Mouse (Mus musculus): Measurements from ENCODE around the gene Shroom3. TPM values are rescaled to one million over a fixed set of nuclear protein-coding genes. Genes with fewer than 3 reads are reported as not detected.

The Shroom3 gene
- polyA plus RNA-seq, 1 experiment from 2014 or later = not detected

- H3K27ac ChIP-seq = no peak overlapping the region
- H3K4me3 ChIP-seq (ENCODE audit: inconsistent target) = no peak overlapping the region
- no peaks in the 10 kb centered on the region for H3K79me2 ChIP-seq (ENCODE audit: inconsistent target)
- H3K36me3 ChIP-seq (ENCODE audit: inconsistent target) = no peaks in the 10 kb centered on the region
- 94% methylated on average over 10 of the region's 16 CpGs for WGBS (ENCODE audit: missing documents)
Observed at GRCm38 (mm10) chr5:92684715-92685460, 1.7 kb downstream of the Shroom3 start.

DNA sequence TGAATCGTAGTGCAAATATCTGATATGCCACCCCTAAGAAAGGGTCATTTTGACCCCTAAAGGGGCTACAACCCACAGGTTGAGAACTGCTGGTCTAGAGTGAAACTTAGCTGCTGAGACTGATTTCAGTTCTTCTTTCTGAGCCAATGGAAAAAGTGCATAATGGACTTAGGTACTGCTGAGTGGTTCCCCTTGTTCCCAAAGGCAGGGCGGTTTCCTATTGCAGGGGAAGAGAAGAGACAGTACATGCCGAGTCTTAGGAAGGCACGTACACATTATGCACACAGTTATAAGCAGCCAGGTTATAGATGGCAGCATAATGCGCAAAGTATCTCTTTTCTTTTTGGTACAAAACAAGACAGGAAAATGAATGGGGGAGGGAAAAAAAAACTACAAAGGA lies 4.9 kb downstream of the Shroom3 start:
- no peaks in the 10 kb centered on the region for H3K79me2 ChIP-seq (ENCODE audit: inconsistent target)
- H3K36me3 ChIP-seq (ENCODE audit: inconsistent target) = no peaks in the 10 kb centered on the region
- no peak overlapping the region for H3K4me3 ChIP-seq (ENCODE audit: inconsistent target)
- H3K27ac ChIP-seq = no peak overlapping the region
- 71% methylated on average over 5 of the region's 5 CpGs for WGBS (ENCODE audit: missing documents)

- WGBS (ENCODE audit: missing documents) = 93% methylated on average over 9 of the region's 9 CpGs
Observed at GRCm38 (mm10) chr5:92688569-92688968, 5.3 kb downstream of the Shroom3 start.

GRCm38 (mm10) chr5:92692206-92693007 lies 9.2 kb downstream of the Shroom3 start:
- Histone ChIP-seq H3K4me3 (ENCODE audit: inconsistent target) (no peak overlapping the region), H3K79me2 (ENCODE audit: inconsistent target) (no peaks in the 10 kb centered on the region), H3K36me3 (ENCODE audit: inconsistent target) (no peaks in the 10 kb centered on the region), H3K27ac (no peak overlapping the region)
- WGBS (ENCODE audit: missing documents) = 87% methylated on average over 16 of the region's 16 CpGs

More at GRCm38 (mm10) chr5:92688569-92688968, 5.3 kb downstream of the Shroom3 start:
- Histone ChIP-seq H3K27ac (no peak overlapping the region), H3K79me2 (ENCODE audit: inconsistent target) (no peaks in the 10 kb centered on the region), H3K4me3 (ENCODE audit: inconsistent target) (no peak overlapping the region), H3K36me3 (ENCODE audit: inconsistent target) (no peaks in the 10 kb centered on the region)

- 57% methylated on average over 1 of the region's 3 CpGs for WGBS (ENCODE audit: missing documents)
- Histone ChIP-seq H3K4me3 (ENCODE audit: inconsistent target) (no peak overlapping the region), H3K79me2 (ENCODE audit: inconsistent target) (no peaks in the 10 kb centered on the region)
Observed at GRCm38 (mm10) chr5:92693744-92694143, 10.5 kb downstream of the Shroom3 start.

DNA sequence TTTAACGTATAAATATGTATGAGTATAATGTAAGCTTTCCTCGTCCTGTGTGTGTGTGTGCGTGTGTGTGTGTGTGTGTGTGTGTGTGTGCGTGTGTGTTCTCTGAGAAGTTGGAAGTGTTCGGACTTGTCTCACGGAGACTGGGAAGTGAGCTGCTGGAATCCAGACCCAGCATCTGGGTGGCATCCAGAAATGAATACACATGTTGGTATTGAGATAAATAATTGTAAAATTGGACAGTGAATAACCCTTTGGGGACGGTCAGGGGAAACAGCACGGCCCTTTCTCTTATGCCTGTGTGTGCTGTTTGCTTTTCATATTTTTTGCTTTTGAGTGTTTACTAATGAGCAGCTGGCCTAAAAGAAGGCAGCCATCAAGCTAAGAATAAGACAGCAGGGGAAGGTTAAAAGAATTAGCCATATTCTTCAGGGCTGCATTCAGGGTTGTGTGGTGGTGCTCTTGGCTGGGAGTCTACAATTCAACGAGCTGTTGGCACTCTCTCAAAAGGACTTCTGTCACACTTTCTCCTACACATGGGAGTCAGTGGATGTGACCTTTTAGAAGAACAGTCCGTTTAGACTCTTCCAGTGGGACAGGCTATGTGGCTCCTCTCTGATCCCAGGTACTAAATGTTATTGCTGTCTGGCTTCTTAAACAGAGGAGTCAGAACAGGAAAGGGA lies 11.2 kb downstream of the Shroom3 start:
- WGBS (ENCODE audit: missing documents) = 93% methylated on average over 10 of the region's 10 CpGs
- Histone ChIP-seq H3K79me2 (ENCODE audit: inconsistent target) (no peaks in the 10 kb centered on the region), H3K36me3 (ENCODE audit: inconsistent target) (no peaks in the 10 kb centered on the region)

More at GRCm38 (mm10) chr5:92693744-92694143, 10.5 kb downstream of the Shroom3 start:
- Histone ChIP-seq H3K36me3 (ENCODE audit: inconsistent target) (no peaks in the 10 kb centered on the region), H3K27ac (no peak overlapping the region)

DNA sequence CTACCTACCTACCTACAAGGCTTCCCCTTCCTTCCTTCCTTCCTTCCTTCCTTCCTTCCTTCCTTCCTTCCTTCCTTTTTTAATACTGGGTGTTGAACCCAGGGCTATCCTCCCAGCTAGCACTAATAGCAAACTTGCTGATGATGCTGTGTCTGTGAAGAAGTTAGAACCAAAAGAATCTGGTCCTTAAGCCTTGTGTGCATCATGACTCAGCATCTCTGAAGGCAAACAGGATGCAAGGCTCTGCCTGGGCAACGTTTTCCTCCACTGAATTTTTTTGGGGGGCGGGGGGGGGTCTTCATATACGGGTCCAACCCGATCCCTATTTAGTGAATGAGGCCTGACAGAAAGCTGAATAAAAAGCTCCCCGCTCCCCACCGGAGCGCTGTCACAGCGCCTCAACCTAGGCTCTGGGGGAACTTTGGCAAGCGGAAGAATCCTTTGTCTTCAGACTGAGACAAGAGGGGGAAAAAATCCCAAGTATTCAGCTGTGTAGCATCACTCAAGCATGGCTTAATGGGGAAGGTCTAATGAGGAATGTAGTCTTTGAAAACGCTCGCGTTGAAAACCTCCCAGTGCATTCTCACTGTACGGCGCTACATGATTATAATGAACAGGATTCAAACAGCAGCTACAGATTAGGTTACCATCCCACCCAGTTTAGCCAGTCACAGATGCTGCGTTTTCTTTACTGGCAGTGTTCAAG lies 15.0 kb downstream of the Shroom3 start:
- Histone ChIP-seq H3K79me2 (ENCODE audit: inconsistent target) (no peaks in the 10 kb centered on the region), H3K4me3 (ENCODE audit: inconsistent target) (no peak overlapping the region), H3K27ac (no peak overlapping the region), H3K36me3 (ENCODE audit: inconsistent target) (no peaks in the 10 kb centered on the region)
- 16% methylated on average over 15 of the region's 15 CpGs for WGBS (ENCODE audit: missing documents)

More for the DNA sequence above, 11.2 kb downstream of the Shroom3 start:
- Histone ChIP-seq H3K4me3 (ENCODE audit: inconsistent target) (no peak overlapping the region), H3K27ac (no peak overlapping the region)

DNA sequence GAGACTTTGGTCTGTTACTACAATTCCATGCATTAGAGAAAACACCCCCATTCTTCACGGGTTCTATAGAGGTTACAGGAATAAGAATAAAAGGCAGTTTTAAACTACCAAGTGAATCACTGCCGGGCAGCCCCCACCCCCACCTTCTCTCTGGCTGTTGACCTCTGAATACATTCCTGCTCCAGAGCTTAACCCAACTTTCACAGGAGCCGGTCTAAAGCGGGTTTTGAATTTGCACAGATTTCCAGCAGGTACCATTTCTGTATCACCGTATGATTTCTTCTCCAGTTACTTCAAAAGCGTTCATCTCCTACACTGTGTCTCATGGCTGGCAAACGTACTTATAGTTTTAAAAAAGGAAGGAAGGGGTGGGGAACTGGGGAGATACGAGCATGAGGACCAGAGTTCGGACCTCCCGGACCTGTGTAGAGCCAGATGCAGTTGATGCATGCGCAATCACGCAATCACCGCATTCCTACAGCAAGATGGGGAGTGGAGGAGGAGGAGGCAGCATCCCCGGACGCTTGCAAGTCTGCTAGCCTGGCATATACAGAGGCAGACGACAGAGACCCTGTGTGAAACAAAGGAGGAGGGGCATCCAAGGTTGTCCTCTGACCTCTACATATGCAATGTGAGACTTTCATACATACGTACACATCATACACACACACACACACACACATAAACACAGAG lies 15.7 kb downstream of the Shroom3 start:
- WGBS (ENCODE audit: missing documents) = 36% methylated on average over 17 of the region's 17 CpGs
- H3K79me2 ChIP-seq (ENCODE audit: inconsistent target) = no peaks in the 10 kb centered on the region
- H3K36me3 ChIP-seq (ENCODE audit: inconsistent target) = no peaks in the 10 kb centered on the region
- no peak overlapping the region for H3K4me3 ChIP-seq (ENCODE audit: inconsistent target)
- no peak overlapping the region for H3K27ac ChIP-seq

- Histone ChIP-seq H3K4me3 (ENCODE audit: inconsistent target) (no peak overlapping the region), H3K79me2 (ENCODE audit: inconsistent target) (no peaks in the 10 kb centered on the region), H3K27ac (no peak overlapping the region), H3K36me3 (ENCODE audit: inconsistent target) (no peaks in the 10 kb centered on the region)
- WGBS (ENCODE audit: missing documents) = 85% methylated on average over 10 of the region's 11 CpGs
Observed at GRCm38 (mm10) chr5:92701750-92702149, 18.5 kb downstream of the Shroom3 start.

DNA sequence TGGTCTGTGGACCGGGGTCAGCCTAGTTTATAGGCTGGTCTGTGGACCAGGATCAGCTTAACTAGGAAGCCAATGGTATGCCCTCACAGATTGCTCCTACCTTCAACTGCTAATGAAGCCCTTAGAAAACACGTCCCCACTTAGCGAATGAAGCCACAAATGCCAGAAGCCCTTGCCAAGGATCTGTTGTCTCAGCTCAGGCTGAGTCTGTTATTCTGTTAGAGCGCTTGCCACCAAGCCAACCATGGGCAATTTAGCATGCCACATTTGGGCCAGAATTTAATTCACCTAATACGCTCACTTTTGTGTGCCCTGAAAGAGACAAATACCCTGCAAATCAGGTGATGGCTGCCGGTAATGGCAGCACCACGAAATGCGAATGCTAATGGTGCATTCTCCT lies 20.4 kb downstream of the Shroom3 start:
- H3K79me2 ChIP-seq (ENCODE audit: inconsistent target) = no peaks in the 10 kb centered on the region
- H3K27ac ChIP-seq = no peak overlapping the region
- 93% methylated on average over 8 of the region's 8 CpGs for WGBS (ENCODE audit: missing documents)
- H3K36me3 ChIP-seq (ENCODE audit: inconsistent target) = no peaks in the 10 kb centered on the region
- H3K4me3 ChIP-seq (ENCODE audit: inconsistent target) = no peak overlapping the region

- H3K36me3 ChIP-seq (ENCODE audit: inconsistent target) = no peaks in the 10 kb centered on the region
- H3K79me2 ChIP-seq (ENCODE audit: inconsistent target) = no peaks in the 10 kb centered on the region
- H3K27ac ChIP-seq = no peak overlapping the region
- WGBS (ENCODE audit: missing documents) = 50% methylated on average over 7 of the region's 7 CpGs
- H3K4me3 ChIP-seq (ENCODE audit: inconsistent target) = no peak overlapping the region
Observed at GRCm38 (mm10) chr5:92707921-92708491, 24.8 kb downstream of the Shroom3 start.

DNA sequence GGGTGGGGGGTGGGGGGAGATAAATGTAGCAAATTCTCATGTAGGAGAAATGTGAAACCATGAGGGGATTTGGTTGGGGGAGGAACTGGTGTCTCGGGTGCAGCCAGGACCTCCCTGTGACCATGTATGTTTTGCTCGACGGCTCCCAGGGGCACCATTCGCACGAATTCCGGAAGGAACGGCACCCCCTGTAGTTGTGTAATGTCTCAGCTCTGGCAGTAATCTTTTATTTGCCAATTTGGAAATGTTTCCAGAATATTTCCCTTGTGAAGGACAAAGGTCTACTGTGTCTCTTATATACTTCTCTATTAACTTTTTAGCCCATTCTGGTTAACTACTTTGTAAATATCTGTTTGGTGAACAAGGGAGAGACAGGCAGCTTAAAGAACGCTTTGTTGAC lies 27.5 kb downstream of the Shroom3 start:
- WGBS (ENCODE audit: missing documents) = 93% methylated on average over 6 of the region's 8 CpGs
- no peaks in the 10 kb centered on the region for H3K79me2 ChIP-seq (ENCODE audit: inconsistent target)
- no peak overlapping the region for H3K4me3 ChIP-seq (ENCODE audit: inconsistent target)
- no peaks in the 10 kb centered on the region for H3K36me3 ChIP-seq (ENCODE audit: inconsistent target)
- H3K27ac ChIP-seq = no peak overlapping the region

- no peak overlapping the region for H3K4me3 ChIP-seq (ENCODE audit: inconsistent target)
- H3K79me2 ChIP-seq (ENCODE audit: inconsistent target) = no peaks in the 10 kb centered on the region
- no peaks in the 10 kb centered on the region for H3K36me3 ChIP-seq (ENCODE audit: inconsistent target)
- 91% methylated on average over 5 of the region's 5 CpGs for WGBS (ENCODE audit: missing documents)
- no peak overlapping the region for H3K27ac ChIP-seq
Observed at GRCm38 (mm10) chr5:92711666-92712290, 28.5 kb downstream of the Shroom3 start.

All from macrophage (primary cell).